Mouse (Mus musculus): Measurements from ENCODE around the gene Slc32a1. TPM values are rescaled to one million over a fixed set of nuclear protein-coding genes. Genes with fewer than 3 reads are reported as not detected.

Slc32a1 gene
- polyA plus RNA-seq, 1 experiment from 2014 or later: not detected

- Histone ChIP-seq H3K36me3 (ENCODE audit: control insufficient read depth, insufficient read depth, low read length) (no peaks in the 10 kb centered on the region), H3K4me2 (ENCODE audit: low read depth, severe bottlenecking) (no peak overlapping the region), H3K9ac (ENCODE audit: low read length) (no peak overlapping the region), H3K27me3 (ENCODE audit: control insufficient read depth, insufficient read depth, low read length) (no peaks in the 10 kb centered on the region), H3K4me3 (ENCODE audit: low read depth, low read length) (no peak overlapping the region), H3K4me1 (ENCODE audit: control insufficient read depth, insufficient read depth, low read length) (no peaks in the 10 kb centered on the region), H3K27ac (replicated peaks; ENCODE audit: low read depth, low read length) (no peak overlapping the region), H3K9me3 (ENCODE audit: control insufficient read depth, low read length) (no peaks in the 10 kb centered on the region)
- WGBS: 30% methylated on average over 6 of the region's 6 CpGs
- ATAC-seq (ENCODE audit: insufficient number of reproducible peaks, low FRiP score, low TSS enrichment, low read depth) (peak; percentile 39; the same call in 1 of the 2 replicates), DNase-seq (ENCODE audit: low spot score) (peak; percentile 44)
Observed at GRCm38 (mm10) chr2:158658822-158659221, 48.3 kb downstream of the Slc32a1 start.

DNA sequence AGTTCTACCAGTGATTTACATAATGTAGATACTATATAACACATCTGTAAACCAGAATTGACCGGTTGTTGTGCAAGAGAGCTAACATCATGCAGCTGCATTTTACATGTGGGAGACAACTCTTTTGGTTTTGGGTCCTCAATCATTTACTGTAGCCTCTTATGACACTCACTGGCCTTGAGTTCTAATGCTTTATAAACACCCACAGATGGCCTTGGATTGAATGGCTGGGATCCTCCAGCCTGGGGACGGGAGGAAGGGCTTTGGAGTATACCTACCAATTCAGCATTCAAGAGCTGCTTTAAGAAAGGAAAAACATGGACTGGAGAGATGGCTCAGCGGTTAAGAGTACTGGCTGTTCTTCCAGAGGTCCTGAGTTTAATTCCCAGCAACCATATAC lies 48.8 kb downstream of the Slc32a1 start:
- 70% methylated on average over 3 of the region's 3 CpGs for WGBS
- no peaks in the 10 kb centered on the region for H3K27me3 ChIP-seq (ENCODE audit: control insufficient read depth, insufficient read depth, low read length)
- ATAC-seq (ENCODE audit: insufficient number of reproducible peaks, low FRiP score, low TSS enrichment, low read depth): no peak
- no peak overlapping the region for H3K4me3 ChIP-seq (ENCODE audit: low read depth, low read length)
- no peaks in the 10 kb centered on the region for H3K4me1 ChIP-seq (ENCODE audit: control insufficient read depth, insufficient read depth, low read length)
- H3K9me3 ChIP-seq (ENCODE audit: control insufficient read depth, low read length): no peaks in the 10 kb centered on the region
- no peaks in the 10 kb centered on the region for H3K36me3 ChIP-seq (ENCODE audit: control insufficient read depth, insufficient read depth, low read length)
- no peak overlapping the region for H3K27ac ChIP-seq (replicated peaks; ENCODE audit: low read depth, low read length)
- no peak overlapping the region for H3K4me2 ChIP-seq (ENCODE audit: low read depth, severe bottlenecking)
- H3K9ac ChIP-seq (ENCODE audit: low read length): no peak overlapping the region
- no peak for DNase-seq (ENCODE audit: low spot score)

DNA sequence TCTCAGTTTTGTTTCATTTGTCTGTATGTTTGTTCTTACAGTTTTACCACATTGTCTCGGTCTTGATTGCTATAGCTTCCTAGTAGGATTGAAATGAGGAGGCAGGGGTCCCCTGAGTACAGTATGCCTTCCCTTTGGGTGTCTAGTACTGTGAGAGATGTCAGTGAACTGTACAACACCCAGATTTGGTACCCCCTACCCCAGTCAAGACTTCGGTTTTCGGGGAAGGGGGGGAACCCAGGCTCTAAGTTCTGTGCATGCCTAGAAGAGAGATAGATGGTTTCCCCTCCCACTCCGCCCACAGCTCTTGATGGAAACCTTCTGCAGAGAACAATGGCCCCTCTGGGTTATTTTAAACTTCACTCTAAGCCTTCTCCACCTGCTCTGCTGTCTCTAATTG lies 54.5 kb downstream of the Slc32a1 start, which contains the start of gene Ppp1r16b:
Gene Ppp1r16b (plus strand): TSS at position 301 of the 400 bp plus-strand sequence.
- Histone ChIP-seq H3K27me3 (ENCODE audit: control insufficient read depth, insufficient read depth, low read length) (peaks cover 43% of the 10 kb centered on the region), H3K4me2 (ENCODE audit: low read depth, severe bottlenecking) (no peak within 1 kb of the TSS), H3K4me3 (ENCODE audit: low read depth, low read length) (no peak within 1 kb of the TSS), H3K4me1 (ENCODE audit: control insufficient read depth, insufficient read depth, low read length) (peaks cover 8% of the 10 kb centered on the region), H3K27ac (replicated peaks; ENCODE audit: low read depth, low read length) (no peak within 1 kb of the TSS), H3K9ac (ENCODE audit: low read length) (no peak within 1 kb of the TSS), H3K36me3 (ENCODE audit: control insufficient read depth, insufficient read depth, low read length) (no peaks in the 10 kb centered on the region), H3K9me3 (ENCODE audit: control insufficient read depth, low read length) (no peaks in the 10 kb centered on the region)
- ATAC-seq (ENCODE audit: insufficient number of reproducible peaks, low FRiP score, low TSS enrichment, low read depth) (no peak), DNase-seq (ENCODE audit: low spot score) (no peak)
- 78% methylated on average over 4 of the region's 4 CpGs for WGBS

MicroRNAs encoded within 50 kb of the gene (microRNA counts, 519-probe panel; counts per million panel counts)
- not detected for microRNA mmu-miR-3474

Small RNA genes lying within 50 kb of the gene (microRNA-seq; reads per million reads assigned to microRNA genes)
- gene Mir3474: 1.8 reads per million

Other genes starting within 250 kb of the Slc32a1 start
- 4.0 and 4.7 TPM in 2 replicates for gene Snhg11, start 235.1 kb upstream of the Slc32a1 start, polyA plus RNA-seq (2014; fragmentation: Nextera tagmentation; extraction: Ambion mirVana)
- gene Ralgapb, start 200.9 kb upstream of the Slc32a1 start, polyA plus RNA-seq (2014; fragmentation: Nextera tagmentation; extraction: Ambion mirVana): 19.3 and 21.6 TPM in 2 replicates
- 0.35 TPM in 1 of 2 replicates, not detected in the other for gene Adig, start 108.2 kb upstream of the Slc32a1 start, polyA plus RNA-seq (2014; fragmentation: Nextera tagmentation; extraction: Ambion mirVana)
- not detected in 2 replicates for gene Arhgap40, start 98.0 kb upstream of the Slc32a1 start, polyA plus RNA-seq (2014; fragmentation: Nextera tagmentation; extraction: Ambion mirVana)
- 16.4 and 20.6 TPM in 2 replicates for gene Actr5, start 14.1 kb downstream of the Slc32a1 start, polyA plus RNA-seq (2014; fragmentation: Nextera tagmentation; extraction: Ambion mirVana)
- 4.1 and 4.6 TPM in 2 replicates for gene Ppp1r16b, start 54.6 kb downstream of the Slc32a1 start, polyA plus RNA-seq (2014; fragmentation: Nextera tagmentation; extraction: Ambion mirVana)
- 51.1 and 54.0 TPM in 2 replicates for gene Fam83d, start 157.3 kb downstream of the Slc32a1 start, polyA plus RNA-seq (2014; fragmentation: Nextera tagmentation; extraction: Ambion mirVana)
- gene Dhx35, start 184.0 kb downstream of the Slc32a1 start, polyA plus RNA-seq (2014; fragmentation: Nextera tagmentation; extraction: Ambion mirVana): 16.3 and 18.3 TPM in 2 replicates

Measured in limb, embryonic 11.5 days (tissue).